Mouse (Mus musculus) left cerebral cortex, postnatal 25 days (tissue): ENCODE results near the gene Rnf150. TPM values are rescaled to one million over a fixed set of nuclear protein-coding genes. Genes with fewer than 3 reads are reported as not detected.
"Not testable (repeated sequence)": the region's sequence is repeated elsewhere in the genome, so short reads cannot be mapped to it uniquely, and the experiment has no call there.

Source experiments
- DNase-seq, 2 experiments: peaks; one replicate each; pipeline ENCODE4 v3.0.0; 2022; ENCODE audit warnings: low spot score in 2 of 2, mixed read lengths in 1 of 2
- intact Hi-C: fragments of 180-260 bp; cut with DNase I; formaldehyde crosslinking; loops from one replicate; pipeline ENCODE4 v1.15.1; 2025
- total RNA-seq, 2 experiments: library from RNA; stranded (reverse); gene quantifications; 2 replicates each; pipeline ENCODE4 v1.2.3; 2021

Gene Rnf150
- total RNA-seq, 2 experiments from 2014 or later = 41.3 to 47.5 TPM

GRCm38 (mm10) chr8:83058951-83059350 is 195.8 kb downstream of the Rnf150 start:
- DNase-seq = no peak
- intact Hi-C loops = no loop called here

DNA sequence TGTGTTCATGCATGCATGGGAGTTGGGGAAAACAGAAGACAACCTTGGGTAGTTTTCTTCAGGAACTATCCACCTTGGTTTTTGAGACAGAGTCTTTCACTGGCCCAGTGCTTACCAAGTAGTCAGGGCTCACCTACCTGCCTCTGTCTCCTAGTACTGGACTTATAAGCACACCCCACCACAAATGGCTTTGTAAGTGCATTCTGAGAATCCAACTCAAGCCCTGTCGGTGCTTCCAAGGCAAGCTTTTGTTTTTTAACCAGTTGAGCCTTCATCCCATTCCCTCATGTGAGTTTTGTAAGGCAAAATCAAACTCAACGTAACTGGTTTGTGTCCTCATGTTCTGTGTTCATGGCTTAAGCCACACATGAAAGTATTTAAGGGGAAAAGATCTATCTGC is 196.9 kb downstream of the Rnf150 start:
- no peak for DNase-seq
- intact Hi-C loops = no loop called here

DNA sequence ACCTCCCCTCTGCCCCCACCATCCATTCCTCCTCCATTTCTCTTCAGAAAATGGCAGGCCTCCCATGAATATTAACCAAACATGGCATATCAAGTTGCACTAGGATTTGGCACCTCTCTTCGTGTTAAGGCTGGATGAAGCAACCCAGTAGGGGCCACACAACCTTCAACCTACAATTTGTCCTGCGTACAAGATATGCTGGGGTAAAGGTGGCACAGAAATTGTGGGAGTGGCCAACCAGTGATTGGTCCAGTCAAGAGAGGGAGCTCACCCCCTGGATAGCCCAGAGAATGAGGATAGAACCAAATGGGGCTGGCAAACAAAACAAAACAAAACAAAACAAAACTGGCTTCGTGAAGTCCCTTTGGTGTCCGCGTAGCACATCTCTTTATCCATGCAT is 198.1 kb downstream of the Rnf150 start:
- no peak for DNase-seq
- intact Hi-C loops = no loop called here

- intact Hi-C loops = no loop called here
- DNase-seq = no peak
Observed at GRCm38 (mm10) chr8:83061873-83062272, 198.7 kb downstream of the Rnf150 start.

DNA sequence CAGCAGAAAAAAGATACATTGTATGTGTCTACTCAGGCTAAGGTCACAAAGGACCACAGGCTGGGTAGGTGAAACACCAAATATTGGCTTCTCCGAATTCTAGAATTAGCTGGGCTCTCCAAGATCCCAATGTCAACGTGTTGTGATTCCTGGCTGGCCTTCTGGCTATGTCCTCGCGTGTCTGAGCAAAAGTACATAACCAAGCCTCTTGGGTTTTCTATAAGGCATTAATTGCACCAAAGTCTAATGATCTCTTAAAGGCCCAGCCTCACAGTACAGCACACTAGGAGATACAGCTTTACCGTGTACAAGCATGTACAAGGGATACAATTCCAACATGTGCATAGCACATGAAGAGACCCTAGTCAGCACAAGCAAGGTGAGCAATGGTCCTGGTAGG is 199.1 kb downstream of the Rnf150 start:
- DNase-seq = no peak
- intact Hi-C loops = no loop called here

GRCm38 (mm10) chr8:83064096-83064495 is 200.9 kb downstream of the Rnf150 start:
- no peak for DNase-seq
- intact Hi-C loops = no loop called here

GRCm38 (mm10) chr8:83066076-83066475 is 202.9 kb downstream of the Rnf150 start:
- DNase-seq = no peak
- intact Hi-C loops = no loop called here

- no peak for DNase-seq
- intact Hi-C loops = no loop called here
Observed at GRCm38 (mm10) chr8:83066846-83067245, 203.7 kb downstream of the Rnf150 start.

- DNase-seq = peak; percentile 27 to 28
- intact Hi-C loops = no loop called here
Observed at GRCm38 (mm10) chr8:83067906-83068305, 204.8 kb downstream of the Rnf150 start.

DNA sequence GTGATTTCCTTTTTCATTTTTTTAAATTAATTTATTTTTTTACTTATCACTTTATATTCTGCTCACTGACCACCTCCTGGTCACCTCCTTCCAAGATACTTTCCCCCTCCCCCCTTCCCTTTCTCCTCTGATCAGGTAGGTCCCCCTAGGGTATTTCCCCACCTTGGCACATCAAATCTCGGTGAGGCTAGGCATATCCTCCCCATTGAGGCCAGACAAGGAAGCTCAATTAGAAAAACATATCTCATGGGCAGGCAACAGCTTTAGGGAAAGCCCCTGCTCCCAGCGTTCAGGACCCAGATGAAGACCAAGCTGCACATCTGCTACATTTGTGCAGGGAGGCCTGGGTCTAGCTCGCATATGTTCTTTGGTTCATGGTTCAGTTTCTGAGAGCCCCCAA is 211.1 kb downstream of the Rnf150 start:
- intact Hi-C loops = no loop called here
- DNase-seq = no peak

DNA sequence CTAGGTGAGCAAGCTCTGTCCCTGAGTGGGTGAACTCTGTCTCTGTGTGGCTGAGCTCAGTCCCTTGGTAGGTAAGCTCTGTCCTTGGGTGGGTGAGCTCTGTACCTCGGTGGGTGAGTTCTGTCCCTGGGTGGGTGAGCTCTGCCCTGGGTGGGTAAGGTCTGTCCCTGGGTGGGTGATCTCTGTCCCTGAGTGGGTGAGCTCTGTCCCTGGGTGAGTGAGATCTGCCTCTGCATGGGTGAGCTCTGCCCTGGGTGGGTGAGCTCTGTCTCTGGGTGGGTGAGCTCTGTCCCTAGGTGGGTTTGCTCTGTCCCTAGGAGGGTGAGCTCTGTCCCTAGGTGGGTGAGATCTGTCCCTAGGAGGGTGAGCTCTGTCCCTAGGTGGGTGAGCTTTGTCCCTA is 213.5 kb downstream of the Rnf150 start:
- no peak for DNase-seq
- intact Hi-C loops = no loop called here

GRCm38 (mm10) chr8:83077329-83077728 is 214.2 kb downstream of the Rnf150 start:
- intact Hi-C loops = no loop called here
- no peak for DNase-seq

- no peak for DNase-seq
- intact Hi-C loops = no loop called here
Observed at GRCm38 (mm10) chr8:83078701-83079533, 215.8 kb downstream of the Rnf150 start.

- DNase-seq = no peak
- intact Hi-C loops = no loop called here
Observed at GRCm38 (mm10) chr8:83079534-83079844, 216.3 kb downstream of the Rnf150 start.

- no peak for DNase-seq
- intact Hi-C loops = no loop called here
Observed at GRCm38 (mm10) chr8:83081266-83081665, 218.1 kb downstream of the Rnf150 start.

- intact Hi-C loops = not testable (repeated sequence)
Observed at GRCm38 (mm10) chr8:83081806-83082205, 218.7 kb downstream of the Rnf150 start.

DNA sequence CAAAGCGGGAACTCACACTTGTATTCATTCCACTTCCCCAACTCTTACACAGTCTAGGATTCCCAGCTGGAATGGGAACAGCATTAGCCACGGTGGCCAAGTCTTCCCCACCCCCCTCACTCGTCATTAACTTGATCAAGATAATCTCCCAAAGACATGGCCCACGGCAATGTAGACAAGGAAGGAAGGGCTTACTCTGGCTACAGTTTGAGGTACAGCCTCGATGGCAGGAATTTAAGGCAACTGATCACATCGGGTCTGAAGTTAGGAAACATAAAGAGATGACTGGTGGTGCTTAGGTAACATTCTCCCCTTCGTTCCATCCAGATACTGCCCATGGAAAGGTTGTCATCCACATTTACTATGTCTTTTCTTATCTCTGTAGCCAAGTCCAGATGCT is 219.1 kb downstream of the Rnf150 start:
- DNase-seq = no peak
- intact Hi-C loops = no loop called here

More at GRCm38 (mm10) chr8:83081806-83082205, 218.7 kb downstream of the Rnf150 start:
- not testable (repeated sequence) for DNase-seq

DNA sequence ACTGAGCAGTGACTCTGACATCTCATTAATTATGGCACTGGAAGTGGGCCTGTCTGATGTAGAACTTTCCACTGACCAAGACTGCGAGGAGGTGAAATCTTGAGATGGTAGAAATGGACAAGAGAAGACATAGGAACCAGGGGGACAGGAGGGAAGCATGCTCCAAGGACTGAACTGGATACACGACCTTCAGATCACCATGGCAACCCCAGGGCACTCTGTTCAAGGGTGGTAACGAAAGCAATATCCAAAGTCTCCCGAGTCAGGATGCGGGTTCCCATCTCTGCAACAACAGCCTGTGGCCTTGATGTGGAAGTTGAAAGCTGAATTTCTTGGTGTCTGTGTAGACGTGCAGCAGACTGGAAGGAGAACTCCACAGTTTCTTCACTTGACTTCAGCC is 220.3 kb downstream of the Rnf150 start:
- DNase-seq = no peak
- intact Hi-C loops = no loop called here

GRCm38 (mm10) chr8:83085581-83085980 is 222.4 kb downstream of the Rnf150 start:
- intact Hi-C loops = no loop called here
- no peak for DNase-seq

GRCm38 (mm10) chr8:83086625-83087024 is 223.5 kb downstream of the Rnf150 start:
- DNase-seq = no peak
- intact Hi-C loops = no loop called here

DNA sequence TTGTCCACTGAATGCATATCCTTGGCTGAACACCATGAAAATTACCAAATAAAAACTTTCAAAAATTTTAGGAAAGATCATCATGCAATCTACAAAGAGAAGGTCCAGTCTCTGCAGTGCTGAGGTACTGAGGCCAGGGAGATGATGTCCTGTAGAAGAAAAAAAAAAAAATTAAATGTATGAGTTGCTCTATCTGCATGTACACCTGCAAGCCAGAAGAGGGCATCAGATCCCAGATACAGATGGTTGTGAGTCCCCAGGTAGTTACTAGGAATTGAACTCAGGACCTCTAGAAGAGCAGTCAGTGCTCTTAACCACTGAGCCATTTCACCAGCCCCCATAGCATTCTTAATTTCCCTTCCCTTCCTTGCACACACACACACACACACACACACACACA is 224.4 kb downstream of the Rnf150 start:
- intact Hi-C loops = loop anchor here (2.0 kb wide), 1 partner anchor 313 kb away; the partner anchor contains the start of gene Zfp330

GRCm38 (mm10) chr8:83088156-83088555 is 225.0 kb downstream of the Rnf150 start:
- DNase-seq = no peak
- intact Hi-C loops = loop anchor here (2.0 kb wide), 1 partner anchor 313 kb away; the partner anchor contains the start of gene Zfp330

More for the DNA sequence above, 224.4 kb downstream of the Rnf150 start:
- no peak for DNase-seq
